ENCODE assay signal across 18 mouse cellular contexts in the genomic region with DNA sequence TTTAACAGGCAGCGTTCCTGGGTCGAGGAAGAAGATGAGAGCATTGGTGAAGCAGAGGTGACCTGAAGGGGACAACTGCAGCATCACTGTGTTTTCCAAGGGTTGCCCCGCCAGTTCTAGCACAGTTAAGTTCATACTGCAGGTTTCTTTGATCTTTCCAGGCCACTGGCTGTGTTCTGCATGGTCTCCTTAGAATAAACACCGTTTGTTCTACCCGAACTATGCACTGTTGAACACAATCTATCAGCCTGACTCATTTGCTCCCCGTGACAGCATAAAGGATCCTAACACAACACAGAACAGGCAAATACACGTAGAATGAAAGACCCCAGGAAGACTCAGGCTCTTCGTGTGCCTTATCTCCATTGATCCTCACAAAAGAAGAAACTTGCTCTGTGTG.
"Had no signal": no experiment of that assay in that cellular context is flagged by ENCODE, and none has a peak within 500 bp of the region (broad histone marks: within the 10 kb centered on the region; RNA-seq: fewer than 3 reads in every experiment).

No protein-coding gene starts in this region.

- H3K9me3 ChIP-seq: lung, embryonic 15.5 days; megakaryocyte, embryonic 14.5 days; midbrain, embryonic 13.5 days; midbrain, embryonic 15.5 days; neural tube, embryonic 12.5 days; stomach, embryonic 15.5 days had no signal

- ATAC-seq: liver, postnatal 0 days; lung, postnatal 0 days; midbrain, embryonic 13.5 days; midbrain, embryonic 15.5 days had no signal

- H3K4me3 ChIP-seq: lung, embryonic 15.5 days; megakaryocyte, embryonic 14.5 days; midbrain, embryonic 13.5 days; midbrain, embryonic 15.5 days; neural tube, embryonic 12.5 days; stomach, embryonic 15.5 days had no signal

- H3K4me2 ChIP-seq: lung, embryonic 15.5 days; midbrain, embryonic 11.5 days; midbrain, embryonic 13.5 days; midbrain, embryonic 15.5 days; neural tube, embryonic 12.5 days; stomach, embryonic 15.5 days had no signal

- H3K27ac ChIP-seq: lung, embryonic 15.5 days; macrophage; midbrain, embryonic 13.5 days; midbrain, embryonic 15.5 days; neural tube, embryonic 12.5 days; stomach, embryonic 15.5 days; stomach, postnatal 0 days had no signal

- H3K9ac ChIP-seq: liver, postnatal 0 days; lung, embryonic 15.5 days; midbrain, embryonic 13.5 days; midbrain, embryonic 15.5 days; neural tube, embryonic 12.5 days; stomach, embryonic 15.5 days had no signal

- H3K27me3 ChIP-seq: lung, embryonic 15.5 days; midbrain, embryonic 13.5 days; midbrain, embryonic 15.5 days; neural tube, embryonic 12.5 days; stomach, embryonic 15.5 days had no signal

- H3K4me1 ChIP-seq: megakaryocyte, embryonic 14.5 days; neural tube, embryonic 12.5 days; stomach, embryonic 15.5 days had no signal

- H3K36me3 ChIP-seq: lung, embryonic 15.5 days; midbrain, embryonic 13.5 days; midbrain, embryonic 15.5 days; neural tube, embryonic 12.5 days; stomach, embryonic 15.5 days had no signal

- DNase-seq: liver, postnatal 0 days; lung, adult 2 months; lung, postnatal 14 days; lung, postnatal 36 days; right cerebral cortex, postnatal 14 days; thymus, adult 2 months; thymus, postnatal 25 days; thymus, postnatal 4 days had no signal
